Mouse (Mus musculus) G1E (cell line): Measurements from ENCODE around the gene Csf1.

Source experiments
- CTCF ChIP-seq: IDR thresholded peaks from 2 replicates; pipeline ENCODE4 v1.5.1; 2012; ENCODE audit warnings: low read depth, low read length, inconsistent platforms, mixed read lengths
- GATA2 ChIP-seq: IDR thresholded peaks from 2 replicates; pipeline ENCODE4 v1.6.1; 2012; ENCODE audit warnings: low read depth, low read length, inconsistent platforms, borderline replicate concordance
- TAL1 ChIP-seq: conservative IDR thresholded peaks from 2 replicates; pipeline ENCODE4 v1.6.1; 2012; ENCODE audit warnings: low read depth, low read length, inconsistent platforms, mixed read lengths

- TF ChIP-seq CTCF (no peak), GATA2 (no peak), TAL1 (no peak)
These were observed 14.2 kb downstream of the Csf1 start for GRCm38 (mm10) chr3:107746026-107746425.
